ENCODE assay signal across 16 mouse cellular contexts in the genomic region with DNA sequence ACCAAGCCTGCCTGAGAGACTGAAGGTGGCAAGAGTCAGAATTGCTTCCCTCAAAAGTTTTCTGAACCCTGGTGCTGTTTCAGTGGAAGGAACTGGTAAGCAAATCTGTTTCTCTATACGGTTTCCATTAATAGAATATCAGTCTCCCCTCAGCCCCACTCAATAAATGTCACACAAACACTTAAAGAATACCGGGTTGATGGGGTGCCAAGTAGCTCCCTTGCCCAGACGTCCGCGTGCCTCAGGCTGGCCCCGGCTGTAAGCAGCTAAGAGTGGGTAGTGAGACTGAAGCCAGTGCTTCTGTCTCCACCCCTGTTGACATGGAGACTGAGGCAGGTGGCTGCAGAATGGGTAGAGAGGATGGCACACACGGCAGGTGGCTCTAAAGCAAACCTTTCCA. TPM values are rescaled to one million over a fixed set of nuclear protein-coding genes. Genes with fewer than 3 reads are reported as not detected.
DNase-seq lines count a peak whose midpoint lies in the region; ATAC-seq and TF ChIP-seq lines count a peak whose summit lies in the region.
"Had no signal": no experiment of that assay in that cellular context is flagged by ENCODE, and none has a peak within 500 bp of the region (broad histone marks: within the 10 kb centered on the region; RNA-seq: fewer than 3 reads in every experiment).

No protein-coding gene starts in this region.

- peak overlapping the region; percentile 31 for H3K4me2 ChIP-seq in heart, embryonic 14.5 days (ENCODE audit: low read length)
- no peak overlapping the region for H3K4me2 ChIP-seq in lung, postnatal 0 days (replicated peaks; ENCODE audit: low read depth, low read length)
- H3K4me2 ChIP-seq: embryonic facial prominence, embryonic 13.5 days; kidney, embryonic 15.5 days; midbrain, embryonic 12.5 days; neural tube, embryonic 15.5 days had no signal

- H3K27ac ChIP-seq in heart, embryonic 14.5 days (replicated peaks in 1 of 2; ENCODE audit: control insufficient read depth in 1 of 2, insufficient read depth in 1 of 2, low read depth in 2 of 2, low read length in 2 of 2), result peak overlapping the region; percentile 65 to 80
- no peak overlapping the region for H3K27ac ChIP-seq in lung, postnatal 0 days (ENCODE audit: low read length)
- H3K27ac ChIP-seq: embryonic facial prominence, embryonic 13.5 days; kidney, embryonic 15.5 days; macrophage; midbrain, embryonic 12.5 days; neural tube, embryonic 15.5 days had no signal

- no peaks in the 10 kb centered on the region for H3K9me3 ChIP-seq in heart, embryonic 14.5 days (ENCODE audit: control insufficient read depth, low read length)
- no peaks in the 10 kb centered on the region for H3K9me3 ChIP-seq in lung, postnatal 0 days (ENCODE audit: low read length)
- H3K9me3 ChIP-seq: embryonic facial prominence, embryonic 13.5 days; kidney, embryonic 15.5 days; midbrain, embryonic 12.5 days; neural tube, embryonic 15.5 days had no signal

- peaks cover 15% of the 10 kb centered on the region for H3K36me3 ChIP-seq in heart, embryonic 14.5 days (ENCODE audit: control insufficient read depth, insufficient read depth, low read length)
- no peaks in the 10 kb centered on the region for H3K36me3 ChIP-seq in lung, postnatal 0 days (ENCODE audit: insufficient read depth, low read length)
- H3K36me3 ChIP-seq: kidney, embryonic 15.5 days; midbrain, embryonic 12.5 days had no signal

- DNase-seq in heart, adult 9 months (ENCODE audit: low spot score in 2 of 2), result no peak
- peak; percentile 27 to 32 for DNase-seq in B cell, adult 2 months
- peak; percentile 53 for DNase-seq in brain, adult 2 months (ENCODE audit: low read depth, low spot score)
- DNase-seq in lung, postnatal 0 days (ENCODE audit: low spot score), result peak; percentile 62
- DNase-seq in kidney, postnatal 25 days, result no peak
- no peak for DNase-seq in thymus, postnatal 36 days
- DNase-seq: cerebellum, adult 11-12 months; cerebellum, postnatal 36 days; layer of hippocampus, adult 9-11 months; liver had no signal

- peaks cover 75 to 99% of the 10 kb centered on the region in 2 experiments for H3K4me1 ChIP-seq in heart, embryonic 14.5 days (ENCODE audit: control insufficient read depth in 2 of 2, insufficient read depth in 2 of 2, low read length in 2 of 2)
- peaks cover 41% of the 10 kb centered on the region for H3K4me1 ChIP-seq in lung, postnatal 0 days (ENCODE audit: insufficient read depth, low read depth, low read length)

- H3K4me3 ChIP-seq in heart, embryonic 14.5 days (ENCODE audit: control insufficient read depth in 1 of 2, insufficient read depth in 1 of 2, low read depth in 1 of 2, low read length in 2 of 2), result no peak overlapping the region
- no peak overlapping the region for H3K4me3 ChIP-seq in lung, postnatal 0 days (ENCODE audit: low read depth, low read length)
- H3K4me3 ChIP-seq: embryonic facial prominence, embryonic 13.5 days; kidney, embryonic 15.5 days; midbrain, embryonic 12.5 days; neural tube, embryonic 15.5 days had no signal

- peak; percentile 41 for ATAC-seq in heart, embryonic 14.5 days (ENCODE audit: insufficient number of reproducible peaks, insufficient read depth, low FRiP score, low read depth)
- 0 out of 2 replicates have a peak, but pooled peaks have one; percentile 8 for ATAC-seq in lung, postnatal 0 days

- no peak for TF ChIP-seq CTCF in lung, postnatal 0 days (IDR thresholded peaks at IDR 0.05)

- H3K27me3 ChIP-seq in heart, embryonic 14.5 days (ENCODE audit: control insufficient read depth, insufficient read depth, low read length), result no peaks in the 10 kb centered on the region
- H3K27me3 ChIP-seq in lung, postnatal 0 days (replicated peaks; ENCODE audit: insufficient read depth, low read length), result no peaks in the 10 kb centered on the region
- H3K27me3 ChIP-seq: embryonic facial prominence, embryonic 13.5 days; kidney, embryonic 15.5 days; midbrain, embryonic 12.5 days; neural tube, embryonic 15.5 days had no signal

- no peak for TF ChIP-seq EP300 in lung, postnatal 0 days (IDR thresholded peaks at IDR 0.05)

- H3K9ac ChIP-seq in heart, embryonic 14.5 days (ENCODE audit: low read length), result peak overlapping the region; percentile 60
- no peak overlapping the region for H3K9ac ChIP-seq in lung, postnatal 0 days (replicated peaks; ENCODE audit: low read depth)
- H3K9ac ChIP-seq: embryonic facial prominence, embryonic 13.5 days; kidney, embryonic 15.5 days; midbrain, embryonic 12.5 days; neural tube, embryonic 15.5 days had no signal

- 28% methylated on average over 7 of the region's 7 CpGs for WGBS in heart, embryonic 14.5 days
- 16% methylated on average over 7 of the region's 7 CpGs for WGBS in lung, postnatal 0 days

RNA-seq across cellular contexts. Expression of a gene that starts 30.6 kb away (rescaled TPM):
- 10.2 and 12.0 TPM in 2 replicates for polyA plus RNA-seq in heart, embryonic 14.5 days (2014; fragmentation: Nextera tagmentation; extraction: Ambion mirVana)
- polyA plus RNA-seq in lung, postnatal 0 days (2015; fragmentation: Nextera tagmentation; extraction: Ambion mirVana), result 9.2 and 10.5 TPM in 2 replicates

Comparison
In these comparisons a context has a peak if more than half of its experiments do, and no peak if none do; other contexts are left out.
1. DNase-seq: peak in B cell, adult 2 months (2 of 2), brain, adult 2 months (single experiment) and lung, postnatal 0 days (single experiment); none in heart, adult 9 months (0 of 2), kidney, postnatal 25 days (0 of 2) and thymus, postnatal 36 days (0 of 2).